Mouse (Mus musculus): ENCODE measurements around the gene Btg1. TPM values are rescaled to one million over a fixed set of nuclear protein-coding genes. Genes with fewer than 3 reads are reported as not detected.

Gene Btg1
- polyA plus RNA-seq, 1 experiment from 2014 or later = 21.4 TPM

DNA sequence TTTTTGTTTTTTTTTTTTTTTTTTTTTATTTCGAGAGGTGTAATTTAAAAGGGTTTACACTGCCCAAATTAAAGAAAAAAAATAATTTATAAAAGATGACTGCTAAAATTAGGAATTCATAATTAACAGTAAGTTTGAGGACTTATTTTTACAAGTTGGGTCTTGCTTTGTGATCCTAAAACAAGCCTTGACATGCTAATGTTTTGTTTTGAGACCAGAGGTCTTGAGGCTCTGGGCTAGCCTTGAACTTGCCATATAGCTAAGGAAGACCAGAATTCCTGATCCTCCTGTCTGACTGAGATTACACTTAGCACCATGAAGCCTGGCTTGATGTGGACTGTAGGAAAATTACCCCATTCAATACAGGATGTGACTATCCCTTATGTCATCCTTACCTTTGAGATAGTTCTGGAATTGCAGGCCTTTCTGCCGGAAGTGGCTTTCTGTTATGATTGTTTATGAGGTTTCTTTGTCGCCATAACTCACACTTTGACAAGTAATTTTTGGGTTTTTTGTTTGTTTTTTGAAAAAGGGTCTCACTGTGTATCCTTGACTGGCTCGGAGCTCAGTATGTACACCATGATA, 4.6 kb downstream of the Btg1 start:
- 71% methylated on average over 4 of the region's 4 CpGs for WGBS (ENCODE audit: missing documents)
- H3K79me2 ChIP-seq (ENCODE audit: inconsistent target) = peaks cover 93% of the 10 kb centered on the region
- H3K4me3 ChIP-seq (ENCODE audit: inconsistent target) = no peak overlapping the region
- H3K27ac ChIP-seq = no peak overlapping the region
- no peaks in the 10 kb centered on the region for H3K36me3 ChIP-seq (ENCODE audit: inconsistent target)

GRCm38 (mm10) chr10:96621980-96622645, 5.3 kb downstream of the Btg1 start:
- Histone ChIP-seq H3K79me2 (ENCODE audit: inconsistent target) (peaks cover 100% of the 10 kb centered on the region), H3K27ac (no peak overlapping the region), H3K36me3 (ENCODE audit: inconsistent target) (no peaks in the 10 kb centered on the region), H3K4me3 (ENCODE audit: inconsistent target) (no peak overlapping the region)
- 95% methylated on average over 13 of the region's 13 CpGs for WGBS (ENCODE audit: missing documents)

- Histone ChIP-seq H3K27ac (no peak overlapping the region), H3K79me2 (ENCODE audit: inconsistent target) (peaks cover 100% of the 10 kb centered on the region), H3K36me3 (ENCODE audit: inconsistent target) (no peaks in the 10 kb centered on the region), H3K4me3 (ENCODE audit: inconsistent target) (no peak overlapping the region)
- 84% methylated on average over 6 of the region's 6 CpGs for WGBS (ENCODE audit: missing documents)
These were observed 6.2 kb downstream of the Btg1 start for GRCm38 (mm10) chr10:96622761-96623632.

DNA sequence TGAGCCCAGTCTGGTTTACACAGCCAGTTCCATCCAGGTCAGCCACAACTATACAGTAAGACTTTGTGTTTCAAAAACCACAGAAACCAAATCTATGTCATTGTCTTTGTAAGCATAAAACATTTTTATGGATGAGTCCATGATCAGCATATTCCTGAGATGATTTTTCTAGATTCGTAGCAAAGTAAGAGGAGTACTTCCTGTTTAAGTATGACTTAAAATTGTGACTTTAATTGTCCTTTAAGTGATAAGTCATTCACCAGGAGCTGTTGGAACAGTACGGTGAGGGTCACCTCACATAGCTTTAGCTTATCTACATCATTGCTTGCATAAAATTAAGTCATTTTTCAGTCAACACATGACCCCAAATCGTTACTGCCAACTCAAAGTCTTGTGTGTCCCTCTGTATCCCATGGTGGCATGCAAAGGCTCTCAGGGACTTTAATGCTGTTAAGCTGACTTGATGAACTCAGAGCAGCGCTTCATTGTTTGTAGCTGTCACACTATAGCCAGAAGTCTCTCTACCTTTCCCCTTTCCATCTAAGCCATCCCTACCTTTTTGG, 6.9 kb downstream of the Btg1 start:
- H3K27ac ChIP-seq = no peak overlapping the region
- 78% methylated on average over 4 of the region's 4 CpGs for WGBS (ENCODE audit: missing documents)
- H3K79me2 ChIP-seq (ENCODE audit: inconsistent target) = peaks cover 99% of the 10 kb centered on the region
- H3K36me3 ChIP-seq (ENCODE audit: inconsistent target) = no peaks in the 10 kb centered on the region
- no peak overlapping the region for H3K4me3 ChIP-seq (ENCODE audit: inconsistent target)

- 95% methylated on average over 2 of the region's 2 CpGs for WGBS (ENCODE audit: missing documents)
- no peaks in the 10 kb centered on the region for H3K36me3 ChIP-seq (ENCODE audit: inconsistent target)
- no peak overlapping the region for H3K4me3 ChIP-seq (ENCODE audit: inconsistent target)
- no peak overlapping the region for H3K27ac ChIP-seq
- H3K79me2 ChIP-seq (ENCODE audit: inconsistent target) = peaks cover 99% of the 10 kb centered on the region
These were observed 7.6 kb downstream of the Btg1 start for GRCm38 (mm10) chr10:96624406-96624805.

DNA sequence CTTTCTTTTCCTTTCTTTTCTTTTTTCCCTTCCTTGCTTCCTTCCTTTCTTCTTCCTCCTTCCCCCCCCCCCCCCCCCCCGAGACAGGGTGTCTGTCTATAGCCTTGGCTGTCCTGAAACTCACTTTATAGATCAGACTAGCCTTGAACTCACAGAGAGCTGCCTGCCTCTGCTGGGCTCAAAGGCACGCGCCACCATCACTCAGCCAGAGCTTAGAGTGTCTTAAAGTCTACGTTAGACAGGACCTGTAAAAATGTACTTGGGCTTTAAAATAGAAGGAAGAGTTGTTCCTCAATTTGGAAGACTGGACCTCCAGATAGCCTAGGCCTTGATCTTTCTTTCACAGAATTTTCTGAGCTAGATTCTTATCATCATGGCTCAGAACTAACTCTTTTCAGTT, 8.3 kb downstream of the Btg1 start:
- 97% methylated on average over 3 of the region's 4 CpGs for WGBS (ENCODE audit: missing documents)
- Histone ChIP-seq H3K27ac (no peak overlapping the region), H3K36me3 (ENCODE audit: inconsistent target) (no peaks in the 10 kb centered on the region), H3K79me2 (ENCODE audit: inconsistent target) (peaks cover 99% of the 10 kb centered on the region), H3K4me3 (ENCODE audit: inconsistent target) (no peak overlapping the region)

GRCm38 (mm10) chr10:96625682-96626081, 8.9 kb downstream of the Btg1 start:
- Histone ChIP-seq H3K4me3 (ENCODE audit: inconsistent target) (no peak overlapping the region), H3K36me3 (ENCODE audit: inconsistent target) (no peaks in the 10 kb centered on the region), H3K79me2 (ENCODE audit: inconsistent target) (peaks cover 96% of the 10 kb centered on the region), H3K27ac (no peak overlapping the region)
- 98% methylated on average over 4 of the region's 4 CpGs for WGBS (ENCODE audit: missing documents)

GRCm38 (mm10) chr10:96626120-96626750, 9.4 kb downstream of the Btg1 start:
- Histone ChIP-seq H3K4me3 (ENCODE audit: inconsistent target) (no peak overlapping the region), H3K27ac (no peak overlapping the region), H3K36me3 (ENCODE audit: inconsistent target) (no peaks in the 10 kb centered on the region), H3K79me2 (ENCODE audit: inconsistent target) (peaks cover 90% of the 10 kb centered on the region)
- 98% methylated on average over 10 of the region's 10 CpGs for WGBS (ENCODE audit: missing documents)

DNA sequence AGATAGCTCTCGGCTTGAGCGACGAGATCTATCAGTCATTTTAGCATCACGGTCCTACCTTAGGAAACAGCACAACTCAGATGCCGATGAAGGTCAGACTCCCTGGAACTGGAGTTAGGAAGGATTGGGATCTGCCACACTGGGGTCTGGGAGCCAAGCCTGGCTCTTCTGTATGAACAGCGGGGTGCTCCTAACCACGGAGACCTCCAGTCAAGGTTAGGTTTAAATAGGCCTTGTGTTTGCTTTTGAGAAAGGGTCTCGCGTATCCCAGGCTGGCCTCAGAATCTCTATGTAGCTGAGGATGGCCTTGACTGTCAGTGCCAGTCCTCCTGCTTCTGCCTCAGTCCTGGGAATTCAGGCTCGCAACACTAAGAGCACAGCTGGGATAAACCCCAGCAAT, 10.5 kb downstream of the Btg1 start:
- Histone ChIP-seq H3K79me2 (ENCODE audit: inconsistent target) (peaks cover 79% of the 10 kb centered on the region), H3K27ac (no peak overlapping the region), H3K4me3 (ENCODE audit: inconsistent target) (no peak overlapping the region), H3K36me3 (ENCODE audit: inconsistent target) (no peaks in the 10 kb centered on the region)
- 100% methylated on average over 10 of the region's 10 CpGs for WGBS (ENCODE audit: missing documents)

DNA sequence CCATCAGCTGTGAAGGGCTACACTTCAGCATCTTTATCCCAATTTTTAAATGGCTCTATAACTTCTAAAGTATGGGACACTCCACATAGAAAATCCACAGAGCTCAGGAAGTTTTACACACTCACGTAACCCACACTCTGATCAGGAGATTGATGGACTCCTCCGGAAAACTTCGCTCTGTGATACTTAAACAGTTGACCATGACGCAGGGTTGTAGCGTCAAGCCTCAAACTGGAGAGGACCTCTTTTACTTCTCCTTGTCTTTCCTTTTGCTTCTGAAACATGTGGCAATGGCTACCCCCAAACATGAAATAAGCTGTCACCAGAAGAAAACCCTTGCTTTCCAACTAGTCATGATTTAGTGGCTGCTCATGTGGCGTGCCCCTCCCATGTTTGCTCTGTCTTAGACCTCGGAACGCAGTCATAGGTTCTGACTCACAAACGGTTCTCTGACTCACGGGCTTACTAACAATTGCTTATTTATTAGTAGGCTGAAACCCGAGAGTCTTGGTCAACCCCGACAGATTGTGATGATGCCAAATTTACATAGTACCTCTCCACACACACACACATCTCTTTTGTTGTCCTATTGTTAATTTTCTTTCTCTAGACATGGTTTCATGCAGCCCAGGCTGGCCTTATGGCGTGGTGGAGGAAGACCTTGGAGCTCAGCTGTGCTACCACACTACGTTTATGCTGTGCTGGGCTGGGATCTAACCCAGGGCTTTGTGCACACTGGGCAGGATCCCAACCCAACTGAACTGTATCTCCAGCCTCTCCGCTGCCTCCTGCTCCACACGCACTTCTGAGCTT, 11.5 kb downstream of the Btg1 start:
- Histone ChIP-seq H3K79me2 (ENCODE audit: inconsistent target) (peaks cover 70% of the 10 kb centered on the region), H3K36me3 (ENCODE audit: inconsistent target) (no peaks in the 10 kb centered on the region), H3K4me3 (ENCODE audit: inconsistent target) (no peak overlapping the region), H3K27ac (no peak overlapping the region)
- 78% methylated on average over 16 of the region's 16 CpGs for WGBS (ENCODE audit: missing documents)

DNA sequence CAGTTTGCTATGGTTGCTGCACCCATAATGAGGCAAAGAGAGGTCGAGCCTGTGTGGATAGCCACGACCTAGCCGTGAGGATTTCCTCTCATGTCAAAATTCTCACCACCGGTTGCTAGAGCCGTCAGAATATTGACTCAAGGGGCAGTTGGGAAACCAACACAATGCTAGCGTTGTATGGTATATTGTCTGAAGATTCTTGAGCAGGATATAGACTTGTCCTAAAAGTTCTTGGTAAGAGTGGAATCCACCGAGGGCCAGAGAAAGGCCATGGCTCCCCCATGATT, 12.1 kb downstream of the Btg1 start:
- Histone ChIP-seq H3K36me3 (ENCODE audit: inconsistent target) (no peaks in the 10 kb centered on the region), H3K79me2 (ENCODE audit: inconsistent target) (peaks cover 64% of the 10 kb centered on the region), H3K4me3 (ENCODE audit: inconsistent target) (no peak overlapping the region), H3K27ac (no peak overlapping the region)
- 49% methylated on average over 6 of the region's 7 CpGs for WGBS (ENCODE audit: missing documents)

GRCm38 (mm10) chr10:96630110-96630509, 13.3 kb downstream of the Btg1 start:
- WGBS (ENCODE audit: missing documents) = 82% methylated on average over 5 of the region's 5 CpGs
- Histone ChIP-seq H3K27ac (no peak overlapping the region), H3K36me3 (ENCODE audit: inconsistent target) (no peaks in the 10 kb centered on the region), H3K4me3 (ENCODE audit: inconsistent target) (no peak overlapping the region), H3K79me2 (ENCODE audit: inconsistent target) (peaks cover 52% of the 10 kb centered on the region)

GRCm38 (mm10) chr10:96631066-96631711, 14.4 kb downstream of the Btg1 start:
- no peak overlapping the region for H3K4me3 ChIP-seq (ENCODE audit: inconsistent target)
- no peaks in the 10 kb centered on the region for H3K36me3 ChIP-seq (ENCODE audit: inconsistent target)
- no peak overlapping the region for H3K27ac ChIP-seq
- peaks cover 41% of the 10 kb centered on the region for H3K79me2 ChIP-seq (ENCODE audit: inconsistent target)
- 93% methylated on average over 9 of the region's 9 CpGs for WGBS (ENCODE audit: missing documents)

Measured in macrophage (primary cell).